Mouse (Mus musculus): ENCODE measurements at regions not wholly inside any gene's neighbourhood (a gene's known extent, or its start where the extent isn't known, plus 50 kb on each side); places are given as distances from the start of the nearest gene placed in this dataset.

GRCm38 (mm10) chr9:85432220-85432619, 105.1 kb upstream of the Tent5a start:
- H3K4me1 ChIP-seq (ENCODE audit: control insufficient read depth, insufficient read depth, low read length): no peaks in the 10 kb centered on the region
- 78% methylated on average over 2 of the region's 2 CpGs for WGBS
- no peaks in the 10 kb centered on the region for H3K36me3 ChIP-seq (ENCODE audit: control insufficient read depth, insufficient read depth, low read length)
- no peaks in the 10 kb centered on the region for H3K9me3 ChIP-seq (ENCODE audit: control insufficient read depth, low read depth, low read length)
- no peak for ATAC-seq (ENCODE audit: insufficient number of reproducible peaks, insufficient read depth, low FRiP score, low read depth)
- H3K27ac ChIP-seq (ENCODE audit: low read length): no peak overlapping the region
- no peak overlapping the region for H3K9ac ChIP-seq (replicated peaks; ENCODE audit: low read depth, low read length)
- no peaks in the 10 kb centered on the region for H3K27me3 ChIP-seq (ENCODE audit: control insufficient read depth, insufficient read depth, low read length)
- no peak overlapping the region for H3K4me2 ChIP-seq (replicated peaks; ENCODE audit: low read depth, low read length)
- no peak overlapping the region for H3K4me3 ChIP-seq (ENCODE audit: low read depth, low read length)

GRCm38 (mm10) chr9:85426809-85427208, 99.7 kb upstream of the Tent5a start:
- no peaks in the 10 kb centered on the region for H3K9me3 ChIP-seq (ENCODE audit: control insufficient read depth, low read depth, low read length)
- H3K9ac ChIP-seq (replicated peaks; ENCODE audit: low read depth, low read length): no peak overlapping the region
- no peaks in the 10 kb centered on the region for H3K27me3 ChIP-seq (ENCODE audit: control insufficient read depth, insufficient read depth, low read length)
- no peaks in the 10 kb centered on the region for H3K36me3 ChIP-seq (ENCODE audit: control insufficient read depth, insufficient read depth, low read length)
- H3K4me2 ChIP-seq (replicated peaks; ENCODE audit: low read depth, low read length): no peak overlapping the region
- H3K4me1 ChIP-seq (ENCODE audit: control insufficient read depth, insufficient read depth, low read length): no peaks in the 10 kb centered on the region
- no peak overlapping the region for H3K27ac ChIP-seq (ENCODE audit: low read length)
- WGBS: 77% methylated on average over 4 of the region's 4 CpGs
- ATAC-seq (ENCODE audit: insufficient number of reproducible peaks, insufficient read depth, low FRiP score, low read depth): no peak
- no peak overlapping the region for H3K4me3 ChIP-seq (ENCODE audit: low read depth, low read length)

GRCm38 (mm10) chr9:85423908-85424307, 96.8 kb upstream of the Tent5a start:
- H3K27me3 ChIP-seq (ENCODE audit: control insufficient read depth, insufficient read depth, low read length): no peaks in the 10 kb centered on the region
- no peak overlapping the region for H3K4me3 ChIP-seq (ENCODE audit: low read depth, low read length)
- H3K27ac ChIP-seq (ENCODE audit: low read length): no peak overlapping the region
- ATAC-seq (ENCODE audit: insufficient number of reproducible peaks, insufficient read depth, low FRiP score, low read depth): no peak
- H3K9me3 ChIP-seq (ENCODE audit: control insufficient read depth, low read depth, low read length): no peaks in the 10 kb centered on the region
- no peak overlapping the region for H3K4me2 ChIP-seq (replicated peaks; ENCODE audit: low read depth, low read length)
- WGBS: 78% methylated on average over 2 of the region's 2 CpGs
- no peak overlapping the region for H3K9ac ChIP-seq (replicated peaks; ENCODE audit: low read depth, low read length)
- no peaks in the 10 kb centered on the region for H3K4me1 ChIP-seq (ENCODE audit: control insufficient read depth, insufficient read depth, low read length)
- no peaks in the 10 kb centered on the region for H3K36me3 ChIP-seq (ENCODE audit: control insufficient read depth, insufficient read depth, low read length)

GRCm38 (mm10) chr9:85414391-85414790, 87.2 kb upstream of the Tent5a start:
- Histone ChIP-seq H3K9ac (replicated peaks; ENCODE audit: low read depth, low read length) (no peak overlapping the region), H3K4me2 (replicated peaks; ENCODE audit: low read depth, low read length) (no peak overlapping the region), H3K36me3 (ENCODE audit: control insufficient read depth, insufficient read depth, low read length) (no peaks in the 10 kb centered on the region), H3K4me1 (ENCODE audit: control insufficient read depth, insufficient read depth, low read length) (peaks cover 13% of the 10 kb centered on the region; the same call in 1 of the 2 replicates), H3K27ac (ENCODE audit: low read length) (no peak overlapping the region; the same call in 1 of the 2 replicates), H3K4me3 (ENCODE audit: low read depth, low read length) (no peak overlapping the region), H3K27me3 (ENCODE audit: control insufficient read depth, insufficient read depth, low read length) (no peaks in the 10 kb centered on the region), H3K9me3 (ENCODE audit: control insufficient read depth, low read depth, low read length) (no peaks in the 10 kb centered on the region)
- no peak for ATAC-seq (ENCODE audit: insufficient number of reproducible peaks, insufficient read depth, low FRiP score, low read depth)
- WGBS: 71% methylated on average over 1 of the region's 1 CpGs

- H3K4me3 ChIP-seq (ENCODE audit: low read depth, low read length): no peak overlapping the region
- H3K4me2 ChIP-seq (replicated peaks; ENCODE audit: low read depth, low read length): no peak overlapping the region
- 15% methylated on average over 1 of the region's 1 CpGs for WGBS
- no peak overlapping the region for H3K27ac ChIP-seq (ENCODE audit: low read length)
- no peaks in the 10 kb centered on the region for H3K27me3 ChIP-seq (ENCODE audit: control insufficient read depth, insufficient read depth, low read length)
- no peaks in the 10 kb centered on the region for H3K36me3 ChIP-seq (ENCODE audit: control insufficient read depth, insufficient read depth, low read length)
- H3K9ac ChIP-seq (replicated peaks; ENCODE audit: low read depth, low read length): no peak overlapping the region
- H3K4me1 ChIP-seq (ENCODE audit: control insufficient read depth, insufficient read depth, low read length): peaks cover 13% of the 10 kb centered on the region; the same call in 1 of the 2 replicates
- peak; percentile 78; the same call in 1 of the 2 replicates for ATAC-seq (ENCODE audit: insufficient number of reproducible peaks, insufficient read depth, low FRiP score, low read depth)
- H3K9me3 ChIP-seq (ENCODE audit: control insufficient read depth, low read depth, low read length): no peaks in the 10 kb centered on the region
Observed at GRCm38 (mm10) chr9:85413813-85414212, 86.7 kb upstream of the Tent5a start.

GRCm38 (mm10) chr9:85410643-85411296, 83.6 kb upstream of the Tent5a start:
- Histone ChIP-seq H3K9me3 (ENCODE audit: control insufficient read depth, low read depth, low read length) (no peaks in the 10 kb centered on the region), H3K36me3 (ENCODE audit: control insufficient read depth, insufficient read depth, low read length) (no peaks in the 10 kb centered on the region), H3K4me2 (replicated peaks; ENCODE audit: low read depth, low read length) (no peak overlapping the region), H3K27me3 (ENCODE audit: control insufficient read depth, insufficient read depth, low read length) (no peaks in the 10 kb centered on the region), H3K4me3 (ENCODE audit: low read depth, low read length) (no peak overlapping the region), H3K27ac (ENCODE audit: low read length) (no peak overlapping the region), H3K9ac (replicated peaks; ENCODE audit: low read depth, low read length) (no peak overlapping the region), H3K4me1 (ENCODE audit: control insufficient read depth, insufficient read depth, low read length) (peaks cover 13% of the 10 kb centered on the region; the same call in 1 of the 2 replicates)
- peak; percentile 51; the same call in 1 of the 2 replicates for ATAC-seq (ENCODE audit: insufficient number of reproducible peaks, insufficient read depth, low FRiP score, low read depth)
- WGBS: 38% methylated on average over 11 of the region's 11 CpGs

- ATAC-seq (ENCODE audit: insufficient number of reproducible peaks, insufficient read depth, low FRiP score, low read depth): no peak
- Histone ChIP-seq H3K4me2 (replicated peaks; ENCODE audit: low read depth, low read length) (no peak overlapping the region), H3K9ac (replicated peaks; ENCODE audit: low read depth, low read length) (no peak overlapping the region), H3K27ac (ENCODE audit: low read length) (no peak overlapping the region), H3K36me3 (ENCODE audit: control insufficient read depth, insufficient read depth, low read length) (no peaks in the 10 kb centered on the region), H3K4me3 (ENCODE audit: low read depth, low read length) (no peak overlapping the region), H3K9me3 (ENCODE audit: control insufficient read depth, low read depth, low read length) (no peaks in the 10 kb centered on the region), H3K27me3 (ENCODE audit: control insufficient read depth, insufficient read depth, low read length) (no peaks in the 10 kb centered on the region), H3K4me1 (ENCODE audit: control insufficient read depth, insufficient read depth, low read length) (peaks cover 13% of the 10 kb centered on the region; the same call in 1 of the 2 replicates)
- WGBS: 63% methylated on average over 4 of the region's 4 CpGs
Observed at GRCm38 (mm10) chr9:85409974-85410506, 82.9 kb upstream of the Tent5a start.

- Histone ChIP-seq H3K9ac (replicated peaks; ENCODE audit: low read depth, low read length) (no peak overlapping the region), H3K9me3 (ENCODE audit: control insufficient read depth, low read depth, low read length) (no peaks in the 10 kb centered on the region), H3K4me2 (replicated peaks; ENCODE audit: low read depth, low read length) (no peak overlapping the region), H3K36me3 (ENCODE audit: control insufficient read depth, insufficient read depth, low read length) (no peaks in the 10 kb centered on the region), H3K27me3 (ENCODE audit: control insufficient read depth, insufficient read depth, low read length) (no peaks in the 10 kb centered on the region), H3K4me1 (ENCODE audit: control insufficient read depth, insufficient read depth, low read length) (peaks cover 13% of the 10 kb centered on the region; the same call in 1 of the 2 replicates), H3K4me3 (ENCODE audit: low read depth, low read length) (no peak overlapping the region), H3K27ac (ENCODE audit: low read length) (no peak overlapping the region)
- no peak for ATAC-seq (ENCODE audit: insufficient number of reproducible peaks, insufficient read depth, low FRiP score, low read depth)
- WGBS: 69% methylated on average over 5 of the region's 5 CpGs
Observed at GRCm38 (mm10) chr9:85408461-85408860, 81.3 kb upstream of the Tent5a start.

Data from stomach, embryonic 14.5 days (tissue).